Mouse (Mus musculus) myocyte (in vitro differentiated cells): ENCODE data around the gene Sema7a.

ENCODE experiments used
- MYOD1 ChIP-seq, 3 experiments: IDR thresholded peaks; one replicate each; pipeline ENCODE4 v1.6.1; 2011; ENCODE audit warnings: control low read depth in 2 of 3, low read depth in 2 of 3, mild to moderate bottlenecking in 2 of 3, moderate library complexity in 1 of 3; ENCODE audit not compliant: insufficient read length in 2 of 3, control insufficient read depth in 1 of 3
- MYOG ChIP-seq, 3 experiments: IDR thresholded peaks; one replicate each; pipeline ENCODE4 v1.6.1; 2011; ENCODE audit warnings: control low read depth in 2 of 3, low read depth in 2 of 3, mild to moderate bottlenecking in 2 of 3; ENCODE audit not compliant: insufficient read length in 2 of 3, control insufficient read depth in 1 of 3, insufficient read depth in 1 of 3
- POLR2A ChIP-seq: IDR thresholded peaks from one replicate; pipeline ENCODE4 v1.6.1; 2011; ENCODE audit warnings: low read depth, mild to moderate bottlenecking, control low read depth, moderate library complexity; ENCODE audit not compliant: insufficient read length
- POLR2AphosphoS2 ChIP-seq: IDR thresholded peaks from one replicate; pipeline ENCODE4 v1.6.1; 2011; ENCODE audit warnings: low read depth, control low read depth; ENCODE audit not compliant: insufficient read length
- TCF12 ChIP-seq: IDR thresholded peaks from one replicate; pipeline ENCODE4 v1.6.1; 2011; ENCODE audit warnings: mild to moderate bottlenecking, control low read depth; ENCODE audit not compliant: poor library complexity, insufficient read depth, severe bottlenecking
- USF1 ChIP-seq: IDR thresholded peaks from one replicate; pipeline ENCODE4 v1.6.1; 2011; ENCODE audit warnings: low read depth, mild to moderate bottlenecking, control low read depth, moderate library complexity

DNA sequence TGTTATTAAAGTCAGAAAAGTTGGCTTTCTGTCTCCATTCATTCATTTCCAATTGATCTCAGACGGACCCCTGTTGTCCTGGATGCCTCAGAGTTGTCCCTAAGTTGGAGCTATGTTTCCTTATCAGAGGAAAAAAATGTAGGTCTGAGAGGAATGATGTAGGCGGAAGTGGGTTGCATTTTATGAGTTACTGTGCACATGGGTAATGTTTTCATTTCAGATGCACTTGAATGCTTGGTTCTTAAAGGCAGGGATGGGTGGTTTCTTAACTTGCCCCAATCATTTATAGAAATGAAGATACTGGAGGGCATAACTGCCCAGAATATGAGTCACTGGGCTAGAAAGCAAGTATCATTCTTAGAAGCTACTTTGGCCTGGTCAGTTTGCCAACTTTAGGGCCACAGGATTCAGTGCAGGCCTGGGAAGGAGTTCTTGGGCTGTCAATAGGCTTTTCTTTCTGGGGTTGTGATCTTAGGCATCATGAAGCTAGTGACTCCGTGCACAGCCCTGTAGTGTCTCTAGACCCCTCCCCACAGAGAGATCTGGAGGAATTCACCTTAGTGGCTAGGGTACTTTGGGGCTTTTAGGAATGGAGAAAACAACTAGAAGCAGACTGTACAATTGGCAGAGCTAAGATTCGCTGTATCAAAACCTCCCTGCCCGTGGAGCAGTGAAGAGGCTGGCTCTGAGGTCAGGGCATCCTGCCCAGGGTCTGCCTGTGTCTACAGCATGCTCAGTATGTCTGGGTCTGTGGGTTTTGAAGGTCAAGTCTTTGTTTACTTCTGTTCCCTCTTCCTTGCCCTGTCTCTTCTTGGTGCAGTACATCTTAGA is 1.5 kb upstream of the Sema7a start:
- no peak for TF ChIP-seq POLR2A
- TF ChIP-seq TCF12: no peak
- TF ChIP-seq USF1: no peak
- no peak for TF ChIP-seq MYOG (IDR thresholded peaks at IDR 0.05; ENCODE audit: control insufficient read depth in 1 of 3, insufficient read depth in 1 of 3, insufficient read length in 2 of 3, low read depth in 2 of 3)
- no peak for TF ChIP-seq POLR2AphosphoS2
- TF ChIP-seq MYOD1 (IDR thresholded peaks at IDR 0.05; ENCODE audit: control insufficient read depth in 1 of 3, insufficient read length in 2 of 3, low read depth in 2 of 3): no peak
